Mouse (Mus musculus) myocyte (in vitro differentiated cells): ENCODE measurements around the gene Catip. TPM values are rescaled to one million over a fixed set of nuclear protein-coding genes. Genes with fewer than 3 reads are reported as not detected.

ENCODE experiments used
- H3K27me3 ChIP-seq: one replicate; pipeline ENCODE4 v1.6.1; 2011; ENCODE audit not compliant: control insufficient read depth, insufficient read depth, insufficient read length
- H3K36me3 ChIP-seq: one replicate; pipeline ENCODE4 v1.6.1; 2011; ENCODE audit not compliant: control insufficient read depth, insufficient read depth
- H3K4me2 ChIP-seq: one replicate; pipeline ENCODE4 v1.6.1; 2011; ENCODE audit warnings: low read depth, control low read depth
- H3K4me3 ChIP-seq: one replicate; pipeline ENCODE4 v1.5.1; 2011; ENCODE audit warnings: mild to moderate bottlenecking, control low read depth, moderate library complexity
- H3K79me2 ChIP-seq: one replicate; pipeline ENCODE4 v1.6.1; 2011; ENCODE audit not compliant: control insufficient read depth, insufficient read depth
- H3ac ChIP-seq: one replicate; pipeline ENCODE4 v1.6.1; 2011; ENCODE audit not compliant: control insufficient read depth, insufficient read length
- CEBPB ChIP-seq: IDR thresholded peaks from 2 replicates; pipeline ENCODE4 v1.6.1; 2011; ENCODE audit warnings: mild to moderate bottlenecking, moderate library complexity; ENCODE audit not compliant: poor library complexity, insufficient read depth, severe bottlenecking
- E2F4 ChIP-seq: IDR thresholded peaks from one replicate; pipeline ENCODE4 v1.6.1; 2011; ENCODE audit warnings: mild to moderate bottlenecking, control low read depth, moderate library complexity; ENCODE audit not compliant: insufficient read depth
- MAX ChIP-seq: IDR thresholded peaks from one replicate; pipeline ENCODE4 v1.6.1; 2011; ENCODE audit warnings: low read depth, mild to moderate bottlenecking, control low read depth
- MYOD1 ChIP-seq, 3 experiments: IDR thresholded peaks; one replicate each; pipeline ENCODE4 v1.6.1; 2011; ENCODE audit warnings: control low read depth in 2 of 3, low read depth in 2 of 3, mild to moderate bottlenecking in 2 of 3, moderate library complexity in 1 of 3; ENCODE audit not compliant: insufficient read length in 2 of 3, control insufficient read depth in 1 of 3
- MYOG ChIP-seq, 3 experiments: IDR thresholded peaks; one replicate each; pipeline ENCODE4 v1.6.1; 2011; ENCODE audit warnings: control low read depth in 2 of 3, low read depth in 2 of 3, mild to moderate bottlenecking in 2 of 3; ENCODE audit not compliant: insufficient read length in 2 of 3, control insufficient read depth in 1 of 3, insufficient read depth in 1 of 3
- POLR2A ChIP-seq: IDR thresholded peaks from one replicate; pipeline ENCODE4 v1.6.1; 2011; ENCODE audit warnings: low read depth, mild to moderate bottlenecking, control low read depth, moderate library complexity; ENCODE audit not compliant: insufficient read length
- POLR2AphosphoS2 ChIP-seq: IDR thresholded peaks from one replicate; pipeline ENCODE4 v1.6.1; 2011; ENCODE audit warnings: low read depth, control low read depth; ENCODE audit not compliant: insufficient read length
- REST ChIP-seq: IDR thresholded peaks from one replicate; pipeline ENCODE4 v1.6.1; 2011; ENCODE audit warnings: mild to moderate bottlenecking, control low read depth, moderate library complexity; ENCODE audit not compliant: insufficient read depth, insufficient read length
- SRF ChIP-seq: IDR thresholded peaks from one replicate; pipeline ENCODE4 v1.6.1; 2011; ENCODE audit warnings: low read depth; ENCODE audit not compliant: control insufficient read depth, insufficient read length
- TCF12 ChIP-seq: IDR thresholded peaks from one replicate; pipeline ENCODE4 v1.6.1; 2011; ENCODE audit warnings: mild to moderate bottlenecking, control low read depth; ENCODE audit not compliant: poor library complexity, insufficient read depth, severe bottlenecking
- TCF3 ChIP-seq: IDR thresholded peaks from one replicate; pipeline ENCODE4 v1.6.1; 2011; ENCODE audit warnings: low read depth, control low read depth; ENCODE audit not compliant: insufficient read length
- USF1 ChIP-seq: IDR thresholded peaks from one replicate; pipeline ENCODE4 v1.6.1; 2011; ENCODE audit warnings: low read depth, mild to moderate bottlenecking, control low read depth, moderate library complexity
- polyA plus RNA-seq: library from polyadenylated mRNA; unstranded; fragments of >200 nt; fragmentation: generic; extraction: Trizol; gene quantifications from one replicate; pipeline ENCODE4 v1.2.1, GENCODE M21; 2012; ENCODE audit warnings: missing spikeins

Catip gene
- polyA plus RNA-seq, 1 experiment, result 0.10 TPM

GRCm38 (mm10) chr1:74388398-74388920 is 26.6 kb downstream of the Catip start:
- no peak for TF ChIP-seq POLR2AphosphoS2
- TF ChIP-seq POLR2A, result no peak
- no peak for TF ChIP-seq MYOD1 (IDR thresholded peaks at IDR 0.05; ENCODE audit: control insufficient read depth in 1 of 3, insufficient read length in 2 of 3, low read depth in 2 of 3)
- TF ChIP-seq E2F4, result no peak
- no peak for TF ChIP-seq SRF
- TF ChIP-seq MAX, result no peak
- no peak for TF ChIP-seq USF1
- no peak for TF ChIP-seq MYOG (IDR thresholded peaks at IDR 0.05; ENCODE audit: control insufficient read depth in 1 of 3, insufficient read depth in 1 of 3, insufficient read length in 2 of 3, low read depth in 2 of 3)
- TF ChIP-seq REST, result no peak
- TF ChIP-seq CEBPB, result no peak
- no peak for TF ChIP-seq TCF12
- no peak for TF ChIP-seq TCF3
- H3K27me3 ChIP-seq, result no peaks in the 10 kb centered on the region
- no peaks in the 10 kb centered on the region for H3K36me3 ChIP-seq
- H3K79me2 ChIP-seq, result peaks cover 16% of the 10 kb centered on the region
- no peak overlapping the region for H3K4me2 ChIP-seq
- no peak overlapping the region for H3ac ChIP-seq
- H3K4me3 ChIP-seq, result no peak overlapping the region

- Histone ChIP-seq H3K27me3 (no peaks in the 10 kb centered on the region), H3K36me3 (no peaks in the 10 kb centered on the region), H3K4me2 (peak overlapping the region; percentile 84), H3K79me2 (peaks cover 18% of the 10 kb centered on the region), H3K4me3 (peak overlapping the region; percentile 55), H3ac (no peak overlapping the region)
- TF ChIP-seq MYOG (IDR thresholded peaks at IDR 0.05; ENCODE audit: control insufficient read depth in 1 of 3, insufficient read depth in 1 of 3, insufficient read length in 2 of 3, low read depth in 2 of 3), result no peak
- TF ChIP-seq MAX, result no peak
- TF ChIP-seq E2F4, result no peak
- TF ChIP-seq REST, result no peak
- TF ChIP-seq USF1, result no peak
- no peak for TF ChIP-seq MYOD1 (IDR thresholded peaks at IDR 0.05; ENCODE audit: control insufficient read depth in 1 of 3, insufficient read length in 2 of 3, low read depth in 2 of 3)
- no peak for TF ChIP-seq POLR2A
- no peak for TF ChIP-seq TCF12
- no peak for TF ChIP-seq TCF3
- TF ChIP-seq CEBPB, result no peak
- TF ChIP-seq POLR2AphosphoS2, result no peak
- TF ChIP-seq SRF, result no peak
Measured at GRCm38 (mm10) chr1:74389831-74390286, 28.0 kb downstream of the Catip start.

DNA sequence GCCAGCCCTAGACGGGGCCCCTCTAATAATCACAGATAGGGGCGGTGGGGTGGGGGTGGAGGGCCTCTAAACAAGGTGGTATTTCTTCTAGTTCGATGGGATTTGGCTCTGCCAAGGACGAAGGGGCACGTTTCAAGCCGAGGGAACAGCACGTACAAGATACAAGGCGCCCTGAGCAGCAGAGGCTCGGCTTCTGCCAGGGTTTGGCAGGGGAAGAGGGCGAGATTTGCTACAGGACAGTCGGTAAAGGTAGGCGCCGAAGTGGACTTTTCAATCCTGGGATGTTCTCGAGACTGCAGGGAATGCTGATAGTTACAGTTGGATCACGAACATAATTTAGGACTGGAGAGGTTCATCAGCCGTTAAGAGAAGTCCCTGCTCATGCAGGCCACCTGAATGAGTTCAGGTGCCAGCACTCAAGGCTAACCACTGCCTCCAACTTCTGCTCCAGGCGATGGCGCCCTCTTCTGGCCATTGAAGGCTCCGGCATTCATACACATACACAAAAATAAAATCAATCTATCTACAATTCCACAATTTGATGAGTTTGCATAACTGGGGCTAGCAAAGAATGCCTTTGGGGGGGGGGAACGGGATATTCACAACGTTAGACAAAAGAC is 28.5 kb downstream of the Catip start:
- H3K4me2 ChIP-seq, result peak overlapping the region; percentile 84
- no peaks in the 10 kb centered on the region for H3K36me3 ChIP-seq
- H3K4me3 ChIP-seq, result peak overlapping the region; percentile 55
- no peak overlapping the region for H3ac ChIP-seq
- no peak for TF ChIP-seq POLR2AphosphoS2
- TF ChIP-seq REST, result no peak
- TF ChIP-seq TCF12, result no peak
- no peak for TF ChIP-seq POLR2A
- TF ChIP-seq CEBPB, result no peak
- TF ChIP-seq E2F4, result no peak
- TF ChIP-seq USF1, result no peak
- no peak for TF ChIP-seq MAX
- TF ChIP-seq SRF, result no peak
- TF ChIP-seq MYOD1 (IDR thresholded peaks at IDR 0.05; ENCODE audit: control insufficient read depth in 1 of 3, insufficient read length in 2 of 3, low read depth in 2 of 3), result no peak
- TF ChIP-seq TCF3, result no peak
- H3K27me3 ChIP-seq, result no peaks in the 10 kb centered on the region
- peaks cover 18% of the 10 kb centered on the region for H3K79me2 ChIP-seq

GRCm38 (mm10) chr1:74390924-74391748 is 29.2 kb downstream of the Catip start, which contains the start of gene Ctdsp1:
Gene Ctdsp1, plus strand, starts transcription at chr1:74391509.
- peak within 1 kb of the TSS; percentile 95 for H3ac ChIP-seq
- H3K27me3 ChIP-seq, result no peaks in the 10 kb centered on the region
- TF ChIP-seq USF1, result no peak
- TF ChIP-seq POLR2AphosphoS2, result no peak
- TF ChIP-seq REST, result no peak
- no peak for TF ChIP-seq E2F4
- TF ChIP-seq POLR2A, result peak; percentile 61
- TF ChIP-seq SRF, result peak; percentile 94
- TF ChIP-seq TCF3, result no peak
- peaks cover 18% of the 10 kb centered on the region for H3K79me2 ChIP-seq
- H3K36me3 ChIP-seq, result no peaks in the 10 kb centered on the region
- peak within 1 kb of the TSS; percentile 55 for H3K4me3 ChIP-seq
- H3K4me2 ChIP-seq, result peak within 1 kb of the TSS; percentile 84
